Mouse (Mus musculus): ENCODE measurements around the gene Tspan31. TPM values are rescaled to one million over a fixed set of nuclear protein-coding genes. Genes with fewer than 3 reads are reported as not detected.

Gene Tspan31
- polyA plus RNA-seq, 1 experiment, result 118 TPM

DNA sequence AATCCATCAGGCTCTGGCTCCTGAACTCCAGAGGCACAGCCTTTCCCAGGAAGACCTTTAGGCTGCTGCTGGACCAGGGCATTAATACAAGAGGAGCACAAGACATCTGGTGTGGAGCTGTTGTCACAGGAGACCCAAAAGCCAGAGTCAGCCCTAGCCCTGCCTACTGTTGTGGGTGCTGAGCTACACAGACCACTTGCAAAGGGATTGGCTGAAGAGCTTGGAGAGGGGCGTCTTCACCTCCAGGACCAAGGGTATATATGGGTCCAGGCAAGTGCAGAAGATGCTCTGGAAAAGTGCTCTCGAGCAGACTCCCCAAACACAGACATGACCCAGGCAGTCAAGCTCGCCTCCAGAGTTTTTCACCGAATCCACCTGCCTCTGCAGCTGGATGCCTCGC lies 22.1 kb downstream of the Tspan31 start, which contains the start of gene Cyp27b1:
Gene Cyp27b1 (plus strand): TSS at position 297 of the 400 bp plus-strand sequence.
- Histone ChIP-seq H3K4me1 (ENCODE audit: control insufficient read depth, insufficient read depth, low read length) (0 out of 2 replicates have a peak, but pooled peaks cover 3% of the 10 kb centered on the region), H3K4me3 (ENCODE audit: insufficient read depth, low read length) (no peak within 1 kb of the TSS), H3K27ac (ENCODE audit: insufficient read depth, low read length) (no peak within 1 kb of the TSS)
- no peak for TF ChIP-seq POLR2A (IDR thresholded peaks at IDR 0.05; ENCODE audit: low read depth, low read length)
- no peak for TF ChIP-seq CTCF (IDR thresholded peaks at IDR 0.05; ENCODE audit: borderline replicate concordance, insufficient read depth, low read length)

DNA sequence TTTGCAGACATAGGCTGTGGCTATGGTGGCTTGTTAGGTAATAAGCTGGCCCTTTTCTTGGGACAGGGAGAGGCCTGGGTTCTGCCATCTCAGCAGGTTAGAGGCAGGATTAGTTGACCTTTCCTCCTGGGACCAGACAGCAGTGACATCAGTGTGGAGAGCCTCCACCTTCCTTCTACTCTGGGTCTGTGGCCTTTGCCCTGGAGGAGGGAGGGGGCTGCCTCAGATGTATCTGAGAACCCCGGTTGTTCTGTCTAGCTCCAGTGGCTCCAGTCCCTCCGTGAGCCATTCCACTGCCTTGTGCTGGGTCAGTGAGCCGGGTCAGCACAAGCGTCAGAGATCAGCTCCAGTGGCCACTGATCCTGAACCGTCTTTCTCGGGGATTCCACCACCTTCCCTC lies 26.9 kb downstream of the Tspan31 start:
- H3K4me1 ChIP-seq (ENCODE audit: control insufficient read depth, insufficient read depth, low read length), result peaks cover 3% of the 10 kb centered on the region; the same call in 1 of the 2 replicates
- H3K4me3 ChIP-seq (ENCODE audit: insufficient read depth, low read length), result no peak overlapping the region
- no peak for TF ChIP-seq CTCF (IDR thresholded peaks at IDR 0.05; ENCODE audit: borderline replicate concordance, insufficient read depth, low read length)
- no peak overlapping the region for H3K27ac ChIP-seq (ENCODE audit: insufficient read depth, low read length)

DNA sequence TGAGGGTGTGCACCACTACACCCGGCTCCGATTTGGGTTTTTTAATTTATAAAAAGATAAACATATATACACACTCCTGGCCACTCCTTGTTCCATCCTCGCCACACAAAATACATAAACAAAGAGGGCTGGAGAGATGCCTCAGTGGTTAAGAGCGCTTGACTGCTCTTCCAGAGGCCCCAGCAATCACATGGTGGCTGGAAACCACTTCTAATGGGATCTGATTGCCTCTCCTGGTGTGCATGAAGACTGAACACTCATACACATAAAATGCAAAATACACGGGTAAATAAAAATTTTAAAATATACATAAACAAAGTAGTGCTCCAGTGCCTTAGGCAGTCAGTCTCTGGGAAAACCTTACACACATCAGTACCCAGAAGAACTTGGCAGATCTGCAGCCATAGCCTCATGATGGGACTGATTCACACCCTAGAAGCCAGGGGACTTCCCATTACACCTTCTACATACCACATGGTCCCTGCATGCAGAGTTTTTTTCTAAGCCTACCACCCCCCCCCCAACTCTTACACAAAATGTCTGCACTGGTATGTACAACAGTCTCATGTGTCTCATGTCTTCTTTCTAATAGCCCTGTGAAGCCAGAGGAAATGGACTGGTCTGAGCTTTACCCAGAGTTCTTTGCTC lies 27.5 kb downstream of the Tspan31 start:
- TF ChIP-seq POLR2A (IDR thresholded peaks at IDR 0.05; ENCODE audit: low read depth, low read length) (no peak), CTCF (IDR thresholded peaks at IDR 0.05; ENCODE audit: borderline replicate concordance, insufficient read depth, low read length) (no peak)
- Histone ChIP-seq H3K4me1 (ENCODE audit: control insufficient read depth, insufficient read depth, low read length) (peaks cover 3% of the 10 kb centered on the region; the same call in 1 of the 2 replicates), H3K4me3 (ENCODE audit: insufficient read depth, low read length) (peak overlapping the region; percentile 84), H3K27ac (ENCODE audit: insufficient read depth, low read length) (peak overlapping the region; percentile 73)

DNA sequence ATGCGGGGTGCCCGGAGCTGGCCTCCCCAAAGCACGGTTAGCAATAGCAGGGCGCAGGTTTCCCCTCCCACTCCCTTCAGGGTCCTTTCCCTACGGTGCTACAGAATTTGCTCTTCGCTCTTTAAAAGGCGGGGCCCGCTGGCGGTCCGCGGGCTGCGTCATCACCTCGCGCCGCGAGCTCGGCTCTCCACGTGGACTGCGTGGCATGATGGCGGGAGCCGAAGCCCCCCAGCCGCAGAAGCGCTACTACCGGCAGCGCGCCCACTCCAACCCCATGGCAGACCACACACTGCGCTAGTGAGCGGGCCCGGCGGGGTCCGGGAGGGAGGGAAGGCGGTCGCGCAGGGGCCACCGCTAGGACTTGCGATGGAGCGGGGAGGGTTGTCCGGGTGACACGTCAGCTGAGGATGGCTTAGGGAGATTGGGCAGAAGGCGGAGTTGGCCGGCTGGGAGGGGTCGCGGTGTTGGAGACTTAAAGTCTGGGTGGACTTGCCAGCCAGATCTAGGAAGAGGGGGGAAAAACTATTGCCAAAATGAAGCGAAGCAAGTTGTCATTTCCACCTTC lies 28.2 kb downstream of the Tspan31 start:
- peak overlapping the region; percentile 73 for H3K27ac ChIP-seq (ENCODE audit: insufficient read depth, low read length)

DNA sequence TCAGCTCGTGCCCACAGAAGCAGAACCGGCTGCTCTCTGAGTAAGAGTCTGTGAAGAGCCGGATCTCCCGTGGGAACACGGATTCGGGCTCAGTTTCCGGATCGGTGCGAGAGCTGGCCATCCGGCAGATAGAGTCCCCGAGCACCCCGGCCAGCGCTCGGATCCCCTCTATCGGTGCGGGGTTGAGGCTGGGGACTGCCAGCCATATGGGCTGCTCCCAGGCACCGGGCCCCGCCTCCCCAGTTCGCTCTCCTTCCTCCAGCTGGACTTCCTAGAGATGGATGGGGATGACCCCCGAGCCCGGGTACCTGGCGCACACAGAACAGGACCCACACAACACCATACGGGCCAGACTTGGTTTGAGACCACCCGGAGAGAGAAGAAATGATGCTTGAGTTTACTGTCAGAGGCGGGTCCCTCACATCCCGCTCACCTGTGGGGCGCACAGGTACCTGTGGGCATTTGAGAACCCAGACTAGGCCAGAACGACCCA lies 28.7 kb downstream of the Tspan31 start, which contains the start of the genes Mettl1 and Eef1akmt3:
Gene Mettl1 (plus strand): TSS at position 141 of the 493 bp plus-strand sequence.
Gene Eef1akmt3 (minus strand): TSS at position 240 of the 493 bp plus-strand sequence.
- peaks cover 3% of the 10 kb centered on the region; the same call in 1 of the 2 replicates for H3K4me1 ChIP-seq (ENCODE audit: control insufficient read depth, insufficient read depth, low read length)
- H3K4me3 ChIP-seq (ENCODE audit: insufficient read depth, low read length), result peak within 1 kb of the TSS; percentile 84
- TF ChIP-seq CTCF (IDR thresholded peaks at IDR 0.05; ENCODE audit: borderline replicate concordance, insufficient read depth, low read length), result no peak
- TF ChIP-seq POLR2A (IDR thresholded peaks at IDR 0.05; ENCODE audit: low read depth, low read length), result no peak
- H3K27ac ChIP-seq (ENCODE audit: insufficient read depth, low read length), result peak within 1 kb of the TSS; percentile 73

More for the DNA sequence above, 28.2 kb downstream of the Tspan31 start:
- TF ChIP-seq POLR2A (IDR thresholded peaks at IDR 0.05; ENCODE audit: low read depth, low read length) (peak; percentile 53), CTCF (IDR thresholded peaks at IDR 0.05; ENCODE audit: borderline replicate concordance, insufficient read depth, low read length) (no peak)
- Histone ChIP-seq H3K4me3 (ENCODE audit: insufficient read depth, low read length) (peak overlapping the region; percentile 84), H3K4me1 (ENCODE audit: control insufficient read depth, insufficient read depth, low read length) (peaks cover 3% of the 10 kb centered on the region; the same call in 1 of the 2 replicates)

DNA sequence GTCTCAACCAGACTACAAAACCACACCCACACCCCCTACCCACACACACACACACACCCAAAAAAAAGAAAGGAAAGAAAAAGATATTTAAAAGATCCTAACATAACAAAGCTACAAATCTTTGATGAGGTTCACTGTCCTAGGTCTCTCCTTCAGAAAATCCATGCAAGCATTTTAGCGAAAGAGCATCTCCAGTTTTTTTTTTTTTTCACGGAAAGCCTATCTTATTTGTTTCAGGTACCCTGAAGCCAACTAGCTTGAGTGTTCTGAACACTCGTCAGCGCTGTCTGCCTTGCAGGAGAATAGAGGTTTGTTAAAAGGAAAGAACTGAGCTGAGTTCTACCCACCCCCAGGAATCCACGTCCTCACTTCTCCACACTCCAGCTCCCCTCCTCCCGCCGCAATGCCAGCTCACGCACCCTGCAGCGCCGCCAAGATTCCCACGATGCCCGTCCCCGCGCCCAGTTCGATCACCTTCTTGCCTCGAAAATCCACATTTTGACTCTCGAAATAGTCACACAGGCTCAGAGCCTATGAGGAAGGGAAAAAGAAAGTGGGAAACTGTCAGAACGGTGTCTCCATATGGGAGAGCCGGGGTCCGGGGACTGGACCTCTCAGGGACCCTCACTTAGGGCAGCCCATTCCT lies 29.4 kb downstream of the Tspan31 start:
- peak overlapping the region; percentile 70 for H3K27ac ChIP-seq (ENCODE audit: insufficient read depth, low read length)
- peak overlapping the region; percentile 84 for H3K4me3 ChIP-seq (ENCODE audit: insufficient read depth, low read length)
- peaks cover 3% of the 10 kb centered on the region; the same call in 1 of the 2 replicates for H3K4me1 ChIP-seq (ENCODE audit: control insufficient read depth, insufficient read depth, low read length)
- TF ChIP-seq POLR2A (IDR thresholded peaks at IDR 0.05; ENCODE audit: low read depth, low read length) (peak; percentile 52; the same call in 1 of the 2 replicates), CTCF (IDR thresholded peaks at IDR 0.05; ENCODE audit: borderline replicate concordance, insufficient read depth, low read length) (no peak)

DNA sequence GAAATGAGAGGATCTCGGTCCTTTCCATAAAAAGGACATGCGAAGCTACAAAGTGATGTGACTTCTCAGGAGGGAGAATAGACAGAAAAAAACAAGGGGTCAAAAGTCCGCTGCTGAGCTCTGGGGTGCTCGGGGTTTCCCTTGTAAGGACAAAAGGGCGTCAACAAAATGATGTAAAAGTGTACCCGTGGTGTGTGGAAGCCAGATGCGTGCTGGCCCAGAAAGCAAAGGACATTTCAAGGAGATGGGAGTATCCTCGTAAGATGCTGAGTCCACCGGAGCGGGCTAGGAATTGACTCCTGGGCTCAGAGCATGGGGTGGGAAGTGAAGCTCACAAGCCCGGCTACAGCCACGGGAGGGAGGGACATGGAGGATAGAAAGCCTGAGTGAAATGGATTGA lies 32.4 kb downstream of the Tspan31 start:
- Histone ChIP-seq H3K4me1 (ENCODE audit: control insufficient read depth, insufficient read depth, low read length) (peaks cover 3% of the 10 kb centered on the region; the same call in 1 of the 2 replicates), H3K4me3 (ENCODE audit: insufficient read depth, low read length) (no peak overlapping the region)
- no peak for TF ChIP-seq CTCF (IDR thresholded peaks at IDR 0.05; ENCODE audit: borderline replicate concordance, insufficient read depth, low read length)
- no peak for TF ChIP-seq POLR2A (IDR thresholded peaks at IDR 0.05; ENCODE audit: low read depth, low read length)

DNA sequence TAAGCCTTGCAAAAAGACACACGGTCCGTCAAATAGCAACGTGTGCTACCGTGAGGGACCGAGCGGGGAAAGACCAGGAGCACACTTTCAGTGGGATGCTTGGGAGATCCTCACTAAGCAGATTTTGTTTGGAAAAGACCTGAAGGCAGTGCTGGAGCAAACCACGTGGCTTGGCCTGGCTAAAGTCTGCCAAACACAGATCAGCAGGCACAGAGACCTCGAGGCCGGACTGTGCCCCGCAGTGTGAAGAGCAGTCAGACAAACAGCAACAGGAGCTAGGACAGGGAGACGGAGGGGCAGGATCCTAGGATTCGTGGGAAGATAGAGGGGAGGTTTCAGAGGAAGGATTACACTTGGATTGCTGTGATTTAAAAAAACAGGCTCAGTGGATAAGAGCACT lies 33.8 kb downstream of the Tspan31 start:
- Histone ChIP-seq H3K27ac (ENCODE audit: insufficient read depth, low read length) (no peak overlapping the region), H3K4me3 (ENCODE audit: insufficient read depth, low read length) (no peak overlapping the region), H3K4me1 (ENCODE audit: control insufficient read depth, insufficient read depth, low read length) (peaks cover 3% of the 10 kb centered on the region; the same call in 1 of the 2 replicates)
- TF ChIP-seq POLR2A (IDR thresholded peaks at IDR 0.05; ENCODE audit: low read depth, low read length), result no peak
- no peak for TF ChIP-seq CTCF (IDR thresholded peaks at IDR 0.05; ENCODE audit: borderline replicate concordance, insufficient read depth, low read length)

More for the DNA sequence above, 32.4 kb downstream of the Tspan31 start:
- no peak overlapping the region for H3K27ac ChIP-seq (ENCODE audit: insufficient read depth, low read length)

DNA sequence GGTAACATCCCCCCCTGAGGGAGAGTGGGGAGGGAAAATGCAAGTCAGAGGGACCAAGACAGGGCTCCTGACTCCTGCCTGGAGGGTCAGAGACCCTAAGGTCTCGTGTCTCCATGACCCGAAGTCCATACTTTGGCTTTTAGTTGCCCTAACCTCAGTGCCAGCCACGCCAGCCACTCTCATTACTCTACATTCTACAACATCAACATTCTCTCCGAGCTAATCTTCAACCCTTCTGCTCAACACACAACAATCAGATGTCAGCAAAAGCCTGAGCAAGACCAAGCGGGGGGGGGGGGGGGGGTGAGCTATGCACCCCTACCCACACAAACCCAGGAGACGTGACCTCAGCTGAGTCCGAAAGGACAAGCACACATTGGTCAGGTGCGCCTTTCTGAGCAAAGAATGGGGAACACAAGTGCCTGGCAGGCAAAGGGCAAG lies 36.7 kb downstream of the Tspan31 start:
- H3K4me1 ChIP-seq (ENCODE audit: control insufficient read depth, insufficient read depth, low read length), result no peaks in the 10 kb centered on the region
- H3K4me3 ChIP-seq (ENCODE audit: insufficient read depth, low read length), result no peak overlapping the region
- no peak overlapping the region for H3K27ac ChIP-seq (ENCODE audit: insufficient read depth, low read length)
- no peak for TF ChIP-seq POLR2A (IDR thresholded peaks at IDR 0.05; ENCODE audit: low read depth, low read length)
- TF ChIP-seq CTCF (IDR thresholded peaks at IDR 0.05; ENCODE audit: borderline replicate concordance, insufficient read depth, low read length), result no peak

Measured in embryonic fibroblast, embryonic 13.5 days (primary cell).